Mouse (Mus musculus): ENCODE data around the gene Tmem8.

- TF ChIP-seq CTCF (IDR thresholded peaks at IDR 0.05; ENCODE audit: borderline replicate concordance, insufficient read depth, low read length) (no peak), POLR2A (IDR thresholded peaks at IDR 0.05; ENCODE audit: low read depth, low read length) (no peak)
These were observed 348 bp upstream of the Tmem8 start for GRCm38 (mm10) chr17:26112751-26113150.

Data from embryonic fibroblast, embryonic 13.5 days (primary cell).